Comparison of ENCODE assay signal across 9 mouse cellular contexts in genomic region chr15:32437654-32438053, GRCm38 (mm10).
DNase-seq lines count a peak whose midpoint lies in the region; ATAC-seq and TF ChIP-seq lines count a peak whose summit lies in the region.
"Had no signal": no experiment of that assay in that cellular context is flagged by ENCODE, and none has a peak within 500 bp of the region (broad histone marks: within the 10 kb centered on the region; RNA-seq: fewer than 3 reads in every experiment).

No protein-coding gene starts in this region.

- intact Hi-C loops in gastrocnemius, postnatal 36 days (cut with DNase I) = loop anchor here (1.0 to 10.0 kb wide), 2 partner anchors 191 to 763 kb away; no protein-coding TSS in a partner anchor

- H3K9me3 ChIP-seq in liver, embryonic 14.5 days (ENCODE audit: control insufficient read depth, low read length) = no peaks in the 10 kb centered on the region

- H3K36me3 ChIP-seq in liver, embryonic 14.5 days (replicated peaks; ENCODE audit: control insufficient read depth, insufficient read depth, low read depth) = no peaks in the 10 kb centered on the region

- peak; percentile 21 for DNase-seq in 3134 (ENCODE audit: extremely low read depth, insufficient read length, low spot score)
- DNase-seq in adrenal gland, adult (ENCODE audit: inconsistent age in 2 of 2, low spot score in 1 of 2) = peak; percentile 59 to 87
- peak; percentile 84 for DNase-seq in embryo, embryonic 10.5 days (ENCODE audit: low spot score)
- peak; percentile 48 to 59 for DNase-seq in gastrocnemius, postnatal 36 days
- peak; percentile 84 for DNase-seq in kidney, postnatal 10 days
- peak in 2 of 3 experiments; percentile 1 to 3 for DNase-seq in liver, embryonic 14.5 days (ENCODE audit: low read depth in 3 of 3, low spot score in 3 of 3)
- DNase-seq in ovary, postnatal 14 days (ENCODE audit: low spot score) = peak; percentile 60
- peak; percentile 42 to 72 for DNase-seq in urinary bladder, postnatal 36 days (ENCODE audit: low spot score in 2 of 2)

- H3K27me3 ChIP-seq in liver, embryonic 14.5 days (ENCODE audit: control insufficient read depth, insufficient read depth, low read length) = no peaks in the 10 kb centered on the region

- WGBS in liver, embryonic 14.5 days (ENCODE audit: insufficient replicate concordance) = 10% methylated on average over 6 of the region's 6 CpGs

- H3K4me2 ChIP-seq in liver, embryonic 14.5 days (ENCODE audit: low read depth) = no peak overlapping the region

- no peak overlapping the region for H3K27ac ChIP-seq in liver, embryonic 14.5 days

- peak; percentile 71 for TF ChIP-seq CTCF in liver, embryonic 14.5 days (IDR thresholded peaks at IDR 0.05; ENCODE audit: low read depth)

- ATAC-seq in liver, embryonic 14.5 days (ENCODE audit: insufficient read depth) = no peak

- H3K9ac ChIP-seq in liver, embryonic 14.5 days (replicated peaks) = no peak overlapping the region

- H3K4me3 ChIP-seq in liver, embryonic 14.5 days (ENCODE audit: insufficient read depth in 1 of 2, low read depth in 2 of 2, low read length in 2 of 2) = no peak overlapping the region
- H3K4me3 ChIP-seq: myocyte had no signal

- H3K4me1 ChIP-seq in liver, embryonic 14.5 days (replicated peaks; ENCODE audit: control insufficient read depth in 2 of 2, insufficient read depth in 2 of 2, low read length in 1 of 2) = no peaks in the 10 kb centered on the region

- TF ChIP-seq EP300 in liver, embryonic 14.5 days (IDR thresholded peaks at IDR 0.05; ENCODE audit: low read depth) = no peak

Comparison
In these comparisons a context has a peak if more than half of its experiments do, and no peak if none do; other contexts are left out.
1. DNase-seq: peak in every context shown above with its lines; median percentile 84 in embryo, embryonic 10.5 days; 84 in kidney, postnatal 10 days; 73 in adrenal gland, adult; 60 in ovary, postnatal 14 days; 57 in urinary bladder, postnatal 36 days; 54 in gastrocnemius, postnatal 36 days; 21 in 3134; 2 in liver, embryonic 14.5 days.